Mouse (Mus musculus): ENCODE data around the gene Zfp518b.

The Zfp518b gene

GRCm38 (mm10) chr5:38684164-38684911, at the start of gene Zfp518b:
Zfp518b (minus strand) TSS chr5:38684826.
- peak; percentile 39 for DNase-seq (ENCODE audit: low read depth, low spot score)

GRCm38 (mm10) chr5:38708940-38709581, 24.4 kb upstream of the Zfp518b start:
- no peak for DNase-seq (ENCODE audit: low read depth, low spot score)

- no peak for DNase-seq (ENCODE audit: low read depth, low spot score)
Measured at GRCm38 (mm10) chr5:38707364-38708075, 22.9 kb upstream of the Zfp518b start.

- no peak for DNase-seq (ENCODE audit: low read depth, low spot score)
Measured at GRCm38 (mm10) chr5:38702941-38703340, 18.3 kb upstream of the Zfp518b start.

- DNase-seq (ENCODE audit: low read depth, low spot score), result no peak
Measured at GRCm38 (mm10) chr5:38702091-38702490, 17.5 kb upstream of the Zfp518b start.

GRCm38 (mm10) chr5:38698466-38698865, 13.8 kb upstream of the Zfp518b start:
- DNase-seq (ENCODE audit: low read depth, low spot score), result peak; percentile 13

- peak; percentile 40 for DNase-seq (ENCODE audit: low read depth, low spot score)
Measured at GRCm38 (mm10) chr5:38698046-38698445, 13.4 kb upstream of the Zfp518b start.

- peak; percentile 24 for DNase-seq (ENCODE audit: low read depth, low spot score)
Measured at GRCm38 (mm10) chr5:38696616-38697375, 12.2 kb upstream of the Zfp518b start.

GRCm38 (mm10) chr5:38692859-38693258, 8.2 kb upstream of the Zfp518b start:
- no peak for DNase-seq (ENCODE audit: low read depth, low spot score)

GRCm38 (mm10) chr5:38689186-38689585, 4.6 kb upstream of the Zfp518b start:
- no peak for DNase-seq (ENCODE audit: low read depth, low spot score)

- DNase-seq (ENCODE audit: low read depth, low spot score), result no peak
Measured at GRCm38 (mm10) chr5:38687694-38688093, 3.1 kb upstream of the Zfp518b start.

GRCm38 (mm10) chr5:38658836-38659235, 25.8 kb downstream of the Zfp518b start:
- no peak for DNase-seq (ENCODE audit: low read depth, low spot score)

- DNase-seq (ENCODE audit: low read depth, low spot score), result no peak
Measured at GRCm38 (mm10) chr5:38656204-38656603, 28.4 kb downstream of the Zfp518b start.

GRCm38 (mm10) chr5:38655421-38655928, 29.2 kb downstream of the Zfp518b start:
- no peak for DNase-seq (ENCODE audit: low read depth, low spot score)

GRCm38 (mm10) chr5:38654571-38654970, 30.1 kb downstream of the Zfp518b start:
- DNase-seq (ENCODE audit: low read depth, low spot score), result no peak

- DNase-seq (ENCODE audit: low read depth, low spot score), result no peak
Measured at GRCm38 (mm10) chr5:38653101-38653500, 31.5 kb downstream of the Zfp518b start.

- DNase-seq (ENCODE audit: low read depth, low spot score), result no peak
Measured at GRCm38 (mm10) chr5:38651455-38651854, 33.2 kb downstream of the Zfp518b start.

GRCm38 (mm10) chr5:38641526-38641925, 43.1 kb downstream of the Zfp518b start:
- DNase-seq (ENCODE audit: low read depth, low spot score), result no peak

- DNase-seq (ENCODE audit: low read depth, low spot score), result no peak
Measured at GRCm38 (mm10) chr5:38636301-38636749, 48.3 kb downstream of the Zfp518b start.

GRCm38 (mm10) chr5:38635696-38636095, 48.9 kb downstream of the Zfp518b start:
- no peak for DNase-seq (ENCODE audit: low read depth, low spot score)

Data from WW6 (cell line).